Mouse (Mus musculus): Measurements from ENCODE around the gene Rcan1.

The Rcan1 gene

GRCm38 (mm10) chr16:92468459-92468858 is 2.2 kb downstream of the Rcan1 start:
- no peak for DNase-seq (ENCODE audit: low spot score)

- no peak for DNase-seq (ENCODE audit: low spot score)
These were observed 3.6 kb downstream of the Rcan1 start for GRCm38 (mm10) chr16:92467041-92467440.

GRCm38 (mm10) chr16:92465642-92466526 is 4.8 kb downstream of the Rcan1 start:
- peak; percentile 99 for DNase-seq (ENCODE audit: low spot score)

- DNase-seq (ENCODE audit: low spot score) = no peak
These were observed 5.4 kb downstream of the Rcan1 start for GRCm38 (mm10) chr16:92465226-92465625.

GRCm38 (mm10) chr16:92464390-92464972 is 6.2 kb downstream of the Rcan1 start:
- DNase-seq (ENCODE audit: low spot score) = no peak

- DNase-seq (ENCODE audit: low spot score) = no peak
These were observed 9.3 kb downstream of the Rcan1 start for GRCm38 (mm10) chr16:92461412-92461811.

GRCm38 (mm10) chr16:92457594-92457993 is 13.1 kb downstream of the Rcan1 start:
- peak; percentile 90 for DNase-seq (ENCODE audit: low spot score)

- no peak for DNase-seq (ENCODE audit: low spot score)
These were observed 14.7 kb downstream of the Rcan1 start for GRCm38 (mm10) chr16:92455969-92456368.

- DNase-seq (ENCODE audit: low spot score) = no peak
These were observed 15.2 kb downstream of the Rcan1 start for GRCm38 (mm10) chr16:92455488-92455887.

GRCm38 (mm10) chr16:92454495-92454894 is 16.2 kb downstream of the Rcan1 start:
- no peak for DNase-seq (ENCODE audit: low spot score)

- no peak for DNase-seq (ENCODE audit: low spot score)
These were observed 16.7 kb downstream of the Rcan1 start for GRCm38 (mm10) chr16:92454002-92454401.

- DNase-seq (ENCODE audit: low spot score) = no peak
These were observed 18.1 kb downstream of the Rcan1 start for GRCm38 (mm10) chr16:92452609-92453008.

- DNase-seq (ENCODE audit: low spot score) = no peak
These were observed 19.1 kb downstream of the Rcan1 start for GRCm38 (mm10) chr16:92451516-92452072.

GRCm38 (mm10) chr16:92450331-92450730 is 20.3 kb downstream of the Rcan1 start:
- DNase-seq (ENCODE audit: low spot score) = no peak

- DNase-seq (ENCODE audit: low spot score) = no peak
These were observed 21.6 kb downstream of the Rcan1 start for GRCm38 (mm10) chr16:92449080-92449479.

- peak; percentile 74 for DNase-seq (ENCODE audit: low spot score)
These were observed 25.3 kb downstream of the Rcan1 start for GRCm38 (mm10) chr16:92445377-92445776.

- no peak for DNase-seq (ENCODE audit: low spot score)
These were observed 27.0 kb downstream of the Rcan1 start for GRCm38 (mm10) chr16:92443644-92444113.

- DNase-seq (ENCODE audit: low spot score) = no peak
These were observed 27.7 kb downstream of the Rcan1 start for GRCm38 (mm10) chr16:92442946-92443345.

GRCm38 (mm10) chr16:92442150-92442549 is 28.5 kb downstream of the Rcan1 start:
- no peak for DNase-seq (ENCODE audit: low spot score)

GRCm38 (mm10) chr16:92441203-92441602 is 29.5 kb downstream of the Rcan1 start:
- DNase-seq (ENCODE audit: low spot score) = no peak

- DNase-seq (ENCODE audit: low spot score) = no peak
These were observed 30.4 kb downstream of the Rcan1 start for GRCm38 (mm10) chr16:92440229-92440628.

- no peak for DNase-seq (ENCODE audit: low spot score)
These were observed 30.9 kb downstream of the Rcan1 start for GRCm38 (mm10) chr16:92439775-92440174.

- DNase-seq (ENCODE audit: low spot score) = no peak
These were observed 35.2 kb downstream of the Rcan1 start for GRCm38 (mm10) chr16:92435431-92435985.
